Mouse (Mus musculus) ES-E14 (cell line): ENCODE measurements at regions not wholly inside any gene's neighbourhood (a gene's known extent, or its start where the extent isn't known, plus 50 kb on each side); places are given as distances from the start of the nearest gene placed in this dataset.

Experiments used
- DNase-seq: peaks from one replicate; pipeline ENCODE4 v3.0.0-alpha.2; 2013; ENCODE audit warnings: low read depth, low spot score
- H3K27ac ChIP-seq: 2 replicates; pipeline ENCODE4 v1.5.1; 2012; ENCODE audit warnings: low read depth, mild to moderate bottlenecking, low read length, moderate library complexity, mixed read lengths; ENCODE audit not compliant: poor library complexity, insufficient read depth, severe bottlenecking
- H3K36me3 ChIP-seq: 2 replicates; pipeline ENCODE4 v1.6.1; 2012; ENCODE audit warnings: mild to moderate bottlenecking, low read length, moderate library complexity, mixed read lengths; ENCODE audit not compliant: control insufficient read depth, poor library complexity, insufficient read depth, severe bottlenecking
- H3K4me1 ChIP-seq, 2 experiments: fragments of 150-350 bp in 1 of 2; sonication (generic) in 1 of 2; 2 replicates each; pipeline ENCODE4 v1.6.1; 2012; ENCODE audit warnings: low read length in 2 of 2, mild to moderate bottlenecking in 1 of 2, mixed read lengths in 1 of 2; ENCODE audit not compliant: control insufficient read depth in 2 of 2, insufficient read depth in 2 of 2, poor library complexity in 1 of 2
- H3K4me3 ChIP-seq, 2 experiments: fragments of 150-350 bp in 1 of 2; sonication (generic) in 1 of 2; 2 replicates each; pipeline ENCODE4 v1.5.1; 2012; ENCODE audit warnings: low read length in 2 of 2, low read depth in 1 of 2, mild to moderate bottlenecking in 1 of 2, mixed read lengths in 1 of 2; ENCODE audit not compliant: insufficient read depth in 1 of 2, poor library complexity in 1 of 2, severe bottlenecking in 1 of 2
- H3K9ac ChIP-seq: 2 replicates; pipeline ENCODE4 v1.6.1; 2012; ENCODE audit warnings: low read depth, mild to moderate bottlenecking, low read length, mixed read lengths; ENCODE audit not compliant: poor library complexity, insufficient read depth, severe bottlenecking
- H3K9me3 ChIP-seq: fragments of 150-350 bp; sonication (generic); 2 replicates; pipeline ENCODE4 v1.6.1; 2012; ENCODE audit warnings: low read depth, mild to moderate bottlenecking, low read length; ENCODE audit not compliant: control insufficient read depth, insufficient read depth
- CHD2 ChIP-seq: IDR thresholded peaks from 2 replicates; pipeline ENCODE4 v1.6.1; 2014; ENCODE audit warnings: mild to moderate bottlenecking, low read depth, low read length, inconsistent platforms
- HCFC1 ChIP-seq: IDR thresholded peaks from 2 replicates; pipeline ENCODE4 v1.6.1; 2012; ENCODE audit warnings: low read length, inconsistent platforms, borderline replicate concordance; ENCODE audit not compliant: insufficient read depth
- MAFK ChIP-seq: IDR thresholded peaks from 2 replicates; pipeline ENCODE4 v1.6.1; 2014; ENCODE audit warnings: mild to moderate bottlenecking, low read depth, low read length, inconsistent platforms; ENCODE audit not compliant: insufficient read depth
- ZC3H11A ChIP-seq: IDR thresholded peaks from 2 replicates; pipeline ENCODE4 v1.6.1; 2012; ENCODE audit warnings: low read depth, mild to moderate bottlenecking, inconsistent platforms, low read length, borderline replicate concordance
- ZNF384 ChIP-seq: IDR thresholded peaks from 2 replicates; pipeline ENCODE4 v1.6.1; 2012; ENCODE audit warnings: low read depth, low read length, inconsistent platforms
- in situ Hi-C, 2 experiments: fragments of 600-800 bp; cut with MboI; formaldehyde crosslinking; loops; one replicate each; pipeline ENCODE4 v1.15.1; 2025; ENCODE audit warnings: low sequenced_read_pairs in 2 of 2, inconsistent platforms in 1 of 2; ENCODE audit not compliant: unreplicated experiment in 2 of 2

DNA sequence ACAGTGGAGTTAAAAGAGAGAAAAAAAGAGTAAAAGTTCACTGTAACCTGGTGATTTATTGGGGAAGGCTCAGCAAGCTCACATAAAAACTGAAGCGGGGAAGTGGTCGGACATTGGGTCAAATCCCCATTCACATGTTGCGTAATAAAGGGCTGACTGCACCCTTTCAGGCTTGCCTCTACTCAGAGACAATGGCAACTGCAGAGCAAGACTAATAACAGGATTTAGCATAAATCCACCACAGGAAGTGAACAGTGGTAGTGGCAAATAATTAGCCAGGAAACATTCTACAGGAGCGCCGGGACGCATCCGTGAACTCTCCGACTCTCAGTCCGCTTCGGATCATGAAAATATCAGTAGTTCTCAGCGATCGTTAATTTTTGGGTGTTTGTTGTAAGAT, 81.3 kb downstream of the Spry2 start:
- Histone ChIP-seq H3K9ac (no peak overlapping the region), H3K4me3 (no peak overlapping the region; a peak in 1 of 4 replicates), H3K36me3 (no peaks in the 10 kb centered on the region), H3K4me1 (no peaks in the 10 kb centered on the region; a peak in 1 of 4 replicates), H3K27ac (no peak overlapping the region), H3K9me3 (no peaks in the 10 kb centered on the region)
- in situ Hi-C loops = no loop called here
- TF ChIP-seq ZNF384 (no peak), HCFC1 (no peak), ZC3H11A (no peak), CHD2 (no peak), MAFK (no peak)
- DNase-seq = no peak

DNA sequence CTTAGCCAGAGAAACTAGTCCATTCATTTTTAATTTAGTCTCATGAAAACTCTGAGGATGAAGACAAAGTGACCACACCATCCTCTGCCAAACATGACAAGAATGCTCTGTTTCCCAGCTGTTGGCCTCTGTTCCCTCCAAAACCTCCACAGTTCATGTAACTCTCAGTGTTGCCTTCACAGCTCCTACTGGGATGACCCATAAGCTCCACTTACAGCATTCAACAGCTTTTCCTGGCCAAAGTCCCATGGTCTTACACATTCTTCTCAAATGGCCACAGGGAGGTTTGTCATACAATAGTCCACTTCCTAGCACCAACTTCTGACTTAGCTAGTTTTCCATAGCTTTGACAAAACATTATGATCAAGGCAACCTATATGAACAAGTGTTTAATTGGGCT, 83.0 kb downstream of the Spry2 start:
- no peaks in the 10 kb centered on the region; a peak in 1 of 4 replicates for H3K4me1 ChIP-seq
- DNase-seq = no peak
- in situ Hi-C loops = no loop called here
- no peaks in the 10 kb centered on the region for H3K36me3 ChIP-seq
- no peak for TF ChIP-seq MAFK
- no peak for TF ChIP-seq ZNF384
- TF ChIP-seq CHD2 = no peak
- no peak for TF ChIP-seq ZC3H11A
- no peak for TF ChIP-seq HCFC1
- no peak overlapping the region for H3K9ac ChIP-seq
- no peak overlapping the region for H3K4me3 ChIP-seq
- no peaks in the 10 kb centered on the region for H3K9me3 ChIP-seq
- no peak overlapping the region for H3K27ac ChIP-seq

DNA sequence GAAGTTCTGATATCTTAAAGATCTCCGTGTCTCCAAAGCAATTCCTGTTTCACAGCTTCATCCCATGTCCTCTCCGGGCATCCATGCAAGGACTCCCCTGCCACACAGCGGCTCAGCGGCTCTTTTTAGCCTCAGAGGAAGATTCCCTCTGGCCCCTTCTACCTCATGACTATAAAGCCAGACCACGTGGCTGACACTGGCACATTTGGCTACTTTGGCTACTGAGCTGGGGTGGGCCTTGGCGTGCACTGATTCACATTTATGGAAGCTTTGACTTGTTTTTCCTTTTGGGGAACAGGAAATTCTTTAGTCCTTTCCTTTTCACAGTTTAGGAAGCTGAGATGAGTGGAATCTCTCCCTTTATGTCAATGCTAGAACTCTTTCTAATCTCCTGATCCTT, 83.5 kb downstream of the Spry2 start:
- in situ Hi-C loops = no loop called here

DNA sequence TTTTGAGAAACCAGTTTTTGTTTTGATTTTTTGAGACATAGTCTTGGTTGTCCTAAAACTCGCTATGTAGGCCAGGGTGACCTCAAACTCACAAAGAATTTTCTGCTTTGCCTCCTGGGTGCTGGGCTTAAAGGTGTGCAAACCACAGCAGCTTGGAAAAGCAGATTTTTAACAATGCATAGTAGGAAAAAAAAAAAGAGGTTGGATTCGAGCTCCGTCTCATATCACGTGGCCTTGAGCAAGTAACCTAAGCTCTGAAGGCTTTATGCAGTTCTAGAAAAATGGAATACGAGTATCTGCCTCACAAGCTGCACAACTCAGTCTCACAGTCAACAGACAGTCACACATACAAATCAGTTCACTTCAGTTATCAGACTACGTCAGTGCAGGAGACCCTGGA, 90.9 kb downstream of the Spry2 start:
- Histone ChIP-seq H3K9me3 (no peaks in the 10 kb centered on the region), H3K4me1 (peaks cover 6% of the 10 kb centered on the region in 2 experiments; a peak in 3 of 4 replicates), H3K27ac (no peak overlapping the region), H3K36me3 (no peaks in the 10 kb centered on the region), H3K4me3 (no peak overlapping the region), H3K9ac (no peak overlapping the region)
- in situ Hi-C loops = no loop called here
- DNase-seq = no peak
- TF ChIP-seq HCFC1 (no peak), CHD2 (no peak), MAFK (no peak), ZC3H11A (no peak), ZNF384 (no peak)

More for the DNA sequence above, 83.5 kb downstream of the Spry2 start:
- Histone ChIP-seq H3K9me3 (no peaks in the 10 kb centered on the region), H3K4me3 (no peak overlapping the region), H3K27ac (no peak overlapping the region), H3K9ac (no peak overlapping the region), H3K36me3 (no peaks in the 10 kb centered on the region), H3K4me1 (no peaks in the 10 kb centered on the region; a peak in 1 of 4 replicates)
- no peak for DNase-seq
- TF ChIP-seq CHD2 = no peak
- TF ChIP-seq ZC3H11A = no peak
- TF ChIP-seq HCFC1 = no peak
- TF ChIP-seq ZNF384 = no peak
- TF ChIP-seq MAFK = no peak

DNA sequence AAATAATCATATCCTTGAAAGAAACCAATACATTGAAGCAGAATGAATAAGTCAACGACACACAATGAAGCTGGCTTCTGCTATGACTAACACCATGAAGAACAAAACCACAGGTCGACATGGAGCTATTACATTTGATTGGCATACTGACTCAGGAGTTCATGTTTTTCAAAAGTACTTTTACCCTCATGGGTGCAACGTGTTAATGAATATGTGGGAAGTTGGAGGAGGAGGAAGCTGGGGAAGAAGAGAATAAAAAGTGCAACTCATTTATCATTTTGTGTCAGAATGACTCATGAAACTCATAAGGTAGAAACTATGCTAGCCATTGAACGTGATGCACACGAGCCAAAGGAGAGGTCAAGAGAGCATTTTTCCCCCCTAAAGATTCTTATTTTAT, 91.3 kb downstream of the Spry2 start:
- H3K27ac ChIP-seq = no peak overlapping the region
- in situ Hi-C loops = no loop called here
- TF ChIP-seq MAFK (no peak), ZC3H11A (no peak), CHD2 (no peak), HCFC1 (no peak), ZNF384 (no peak)
- no peak for DNase-seq
- no peak overlapping the region for H3K4me3 ChIP-seq
- H3K4me1 ChIP-seq = peaks cover 6% of the 10 kb centered on the region in 2 experiments; a peak in 3 of 4 replicates
- no peaks in the 10 kb centered on the region for H3K36me3 ChIP-seq
- no peak overlapping the region for H3K9ac ChIP-seq
- H3K9me3 ChIP-seq = no peaks in the 10 kb centered on the region
